Mouse (Mus musculus): ENCODE data around the gene Ccl27a. TPM values are rescaled to one million over a fixed set of nuclear protein-coding genes. Genes with fewer than 3 reads are reported as not detected.
"Not testable (repeated sequence)": the region's sequence is repeated elsewhere in the genome, so short reads cannot be mapped to it uniquely, and the experiment has no call there.

Gene Ccl27a
- 10 to 100 TPM; 36.2 to 40.5 TPM for total RNA-seq (2021)
- long read RNA-seq, experiment 1, transcript Ccl27a-202 (4 exons, 350 nt): major isoform, 7 of 33 reads
- long read RNA-seq, experiment 1, transcript Ccl27a-211 (4 exons, 556 nt): minor isoform, 5 of 33 reads
- long read RNA-seq, experiment 1, partial matches to known transcripts: 5 of 33 reads
- long read RNA-seq, experiment 1, other reads (novel, unspliced or antisense): 6 of 33 reads
- long read RNA-seq, experiment 2, transcript Ccl27a-206 (6 exons, 590 nt): major isoform, 5 of 28 reads
- long read RNA-seq, experiment 2, partial matches to known transcripts: 5 of 28 reads
- long read RNA-seq, experiment 2, other reads (novel, unspliced or antisense): 4 of 28 reads

- DNase-seq (ENCODE audit: low spot score in 2 of 2): peak in 1 of 2 experiments; percentile 66
Measured at GRCm38 (mm10) chr4:41774002-41774401, at the start of gene Ccl27a. Ccl27a (minus strand) TSS chr4:41774247.

GRCm38 (mm10) chr4:41783197-41783596, 9.2 kb upstream of the Ccl27a start:
- DNase-seq (ENCODE audit: low spot score in 2 of 2): not testable (repeated sequence)

DNA sequence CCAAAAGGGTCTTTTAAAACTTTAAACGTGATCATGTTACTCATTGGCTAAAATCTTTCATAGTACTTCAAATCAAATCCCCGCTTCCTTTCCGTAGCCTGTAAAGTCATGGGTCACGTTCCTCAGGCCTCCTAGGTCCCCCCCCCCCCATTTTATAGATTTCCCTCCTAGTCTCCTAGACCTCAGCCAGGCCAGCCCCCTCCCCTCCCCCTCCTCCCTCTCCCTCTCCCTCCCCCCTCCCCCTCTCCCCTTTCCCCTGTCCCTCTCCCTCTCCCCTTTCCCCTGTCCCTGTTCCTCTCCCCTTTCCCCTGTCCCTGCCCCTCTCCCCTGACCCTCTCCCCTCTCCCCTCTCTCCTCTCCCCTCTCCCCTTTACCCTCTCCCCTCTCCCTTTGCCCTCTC, 8.7 kb upstream of the Ccl27a start:
- not testable (repeated sequence) for DNase-seq (ENCODE audit: low spot score in 2 of 2)

DNA sequence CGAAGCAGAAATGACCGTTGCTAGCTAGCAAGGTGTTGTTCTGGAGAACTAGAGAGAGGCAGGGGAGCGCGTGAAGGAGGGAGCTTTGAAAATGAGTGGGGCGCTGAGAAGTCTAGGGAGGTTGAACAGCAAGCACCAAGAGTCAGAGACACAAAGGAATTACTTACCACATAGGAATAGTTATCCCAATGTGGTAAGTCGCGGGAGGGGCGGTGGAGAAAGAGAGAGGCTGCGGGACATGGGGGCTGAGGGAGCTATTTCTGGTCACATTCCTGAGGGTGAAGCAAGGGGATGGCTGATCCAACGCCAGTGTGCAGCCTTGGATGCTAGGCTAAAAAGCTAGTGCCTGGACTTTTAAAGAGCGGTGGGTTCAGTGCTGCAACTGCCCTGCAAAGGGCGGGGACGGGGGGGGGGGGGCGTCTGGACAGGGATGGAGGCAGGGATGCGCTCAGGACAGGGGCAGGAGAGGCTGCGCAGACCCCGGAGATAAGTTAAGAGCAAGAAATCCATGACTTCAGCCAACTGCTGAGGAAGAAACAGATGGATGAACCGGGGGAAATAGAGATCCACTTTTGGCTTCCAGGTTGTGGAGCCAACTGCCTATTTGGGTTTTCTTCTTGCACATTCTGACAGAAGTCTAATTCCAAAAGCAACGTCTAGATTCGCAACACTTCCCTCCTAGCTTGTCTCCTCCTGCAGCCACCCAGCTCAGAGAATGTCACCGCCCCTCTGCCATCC, 7.9 kb upstream of the Ccl27a start:
- DNase-seq (ENCODE audit: low spot score in 2 of 2): not testable (repeated sequence)

- DNase-seq (ENCODE audit: low spot score in 2 of 2): not testable (repeated sequence)
Measured at GRCm38 (mm10) chr4:41781271-41781670, 7.2 kb upstream of the Ccl27a start.

DNA sequence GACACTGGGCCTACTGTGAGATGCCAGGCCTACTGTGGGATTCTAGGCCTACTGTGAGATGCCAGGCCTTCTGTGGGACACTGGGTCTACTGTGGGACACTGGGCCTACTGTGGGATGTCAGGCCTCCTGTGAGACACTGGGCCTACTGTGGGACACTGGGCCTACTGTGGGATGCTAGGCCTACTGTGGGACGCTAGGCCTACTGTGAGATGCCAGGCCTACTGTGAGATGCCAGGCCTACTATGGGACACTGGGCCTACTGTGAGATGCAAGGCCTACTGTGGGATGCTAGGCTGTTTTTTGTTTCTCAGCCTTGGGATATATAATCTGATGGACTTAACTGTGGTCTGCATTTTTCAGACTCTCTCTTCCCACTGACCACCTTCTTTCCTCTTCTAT, 1.8 kb upstream of the Ccl27a start:
- DNase-seq (ENCODE audit: low spot score in 2 of 2): not testable (repeated sequence)

GRCm38 (mm10) chr4:41774506-41774905, 459 bp upstream of the Ccl27a start:
- not testable (repeated sequence) for DNase-seq (ENCODE audit: low spot score in 2 of 2)

DNA sequence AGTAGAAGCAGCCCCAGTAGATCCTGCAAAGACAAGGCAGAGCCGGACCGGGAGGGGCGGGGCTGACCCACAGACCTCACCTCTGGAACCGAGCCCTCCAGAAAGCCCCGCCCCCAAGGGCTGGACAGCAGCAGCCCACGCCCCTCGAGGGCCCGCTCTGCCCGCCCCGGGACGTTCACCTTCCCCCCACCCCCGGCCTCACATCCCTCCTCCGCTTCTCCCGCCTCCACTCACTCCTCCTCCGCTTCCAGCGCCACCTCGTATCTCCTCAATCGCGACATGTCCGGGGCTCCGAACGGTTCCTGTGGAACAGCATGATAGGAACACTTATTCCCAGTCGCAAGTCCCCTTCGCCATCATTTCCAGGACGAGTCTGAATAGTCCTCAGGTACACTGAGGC, 545 bp downstream of the Ccl27a start:
- peak; percentile 46 to 70 for DNase-seq (ENCODE audit: low spot score in 2 of 2)

- not testable (repeated sequence) for DNase-seq (ENCODE audit: low spot score in 2 of 2)
Measured at GRCm38 (mm10) chr4:41772946-41773345, 1.1 kb downstream of the Ccl27a start.

DNA sequence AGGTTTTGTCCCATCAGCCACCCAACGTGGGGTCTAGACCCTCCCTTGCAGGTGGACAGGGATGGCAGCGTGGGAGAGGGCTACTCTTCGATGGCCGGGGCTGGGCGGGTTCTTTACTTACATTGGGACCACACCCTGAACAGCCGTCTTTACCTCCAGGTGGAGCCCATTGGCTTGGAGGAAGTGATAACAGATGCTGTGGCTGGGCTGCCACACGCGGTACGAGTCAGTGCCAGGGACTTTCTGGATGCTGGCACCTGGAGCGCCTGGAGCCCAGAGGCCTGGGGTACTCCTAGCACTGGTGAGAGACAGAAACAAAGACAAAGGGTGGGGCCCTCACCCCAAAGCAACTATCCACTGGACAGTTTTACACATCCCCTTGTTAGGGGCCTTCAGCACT, 6.7 kb downstream of the Ccl27a start:
- DNase-seq (ENCODE audit: low spot score in 2 of 2): not testable (repeated sequence)

- DNase-seq (ENCODE audit: low spot score in 2 of 2): not testable (repeated sequence)
Measured at GRCm38 (mm10) chr4:41763176-41763575, 10.9 kb downstream of the Ccl27a start.

DNA sequence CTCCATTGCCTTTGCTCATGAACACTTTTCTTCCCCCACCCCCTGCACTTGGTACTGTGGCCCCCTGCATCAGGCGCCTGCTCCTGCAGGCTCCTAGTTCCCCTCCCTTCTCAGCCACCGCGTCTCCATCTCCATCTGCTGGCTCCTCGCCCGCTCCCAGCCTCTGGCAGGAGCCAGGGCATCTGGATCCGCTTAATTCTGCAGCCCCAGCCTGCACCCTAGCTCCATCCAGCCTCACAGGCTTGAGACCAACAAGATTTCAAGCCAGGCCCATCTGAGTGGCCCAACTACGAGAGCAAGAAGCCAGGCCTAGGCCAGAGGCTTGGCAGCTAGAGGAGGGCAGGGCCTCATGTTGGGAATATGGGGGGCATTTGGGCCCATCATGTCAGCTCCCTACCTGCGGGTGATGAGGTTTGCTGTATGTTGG, 11.3 kb downstream of the Ccl27a start:
- DNase-seq (ENCODE audit: low spot score in 2 of 2): not testable (repeated sequence)

GRCm38 (mm10) chr4:41762099-41762687, 11.9 kb downstream of the Ccl27a start:
- DNase-seq (ENCODE audit: low spot score in 2 of 2): no peak

GRCm38 (mm10) chr4:41761680-41762079, 12.4 kb downstream of the Ccl27a start:
- no peak for DNase-seq (ENCODE audit: low spot score in 2 of 2)

DNA sequence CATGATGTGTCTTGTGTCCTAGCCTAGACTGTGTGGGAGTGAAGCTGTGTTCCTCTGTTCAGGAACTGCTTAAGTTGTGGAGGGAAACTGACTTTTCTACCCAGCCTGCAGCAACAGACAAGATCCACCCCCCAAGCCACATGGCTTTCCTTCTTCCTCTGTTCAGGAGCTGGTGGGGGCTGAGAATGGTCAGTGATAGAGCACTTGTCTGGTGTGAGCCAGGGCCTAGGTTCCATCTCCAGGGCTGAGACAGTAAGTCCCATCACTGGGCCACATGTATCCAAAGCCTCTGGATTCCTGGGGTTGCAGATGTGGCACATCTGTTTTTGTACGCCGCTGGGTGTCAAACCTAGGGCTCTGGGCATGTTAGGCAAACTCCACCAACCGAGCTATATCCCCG, 13.1 kb downstream of the Ccl27a start:
- DNase-seq (ENCODE audit: low spot score in 2 of 2): no peak

- peak; percentile 73 to 79 for DNase-seq (ENCODE audit: low spot score in 2 of 2)
Measured at GRCm38 (mm10) chr4:41760288-41760721, 13.7 kb downstream of the Ccl27a start.

DNA sequence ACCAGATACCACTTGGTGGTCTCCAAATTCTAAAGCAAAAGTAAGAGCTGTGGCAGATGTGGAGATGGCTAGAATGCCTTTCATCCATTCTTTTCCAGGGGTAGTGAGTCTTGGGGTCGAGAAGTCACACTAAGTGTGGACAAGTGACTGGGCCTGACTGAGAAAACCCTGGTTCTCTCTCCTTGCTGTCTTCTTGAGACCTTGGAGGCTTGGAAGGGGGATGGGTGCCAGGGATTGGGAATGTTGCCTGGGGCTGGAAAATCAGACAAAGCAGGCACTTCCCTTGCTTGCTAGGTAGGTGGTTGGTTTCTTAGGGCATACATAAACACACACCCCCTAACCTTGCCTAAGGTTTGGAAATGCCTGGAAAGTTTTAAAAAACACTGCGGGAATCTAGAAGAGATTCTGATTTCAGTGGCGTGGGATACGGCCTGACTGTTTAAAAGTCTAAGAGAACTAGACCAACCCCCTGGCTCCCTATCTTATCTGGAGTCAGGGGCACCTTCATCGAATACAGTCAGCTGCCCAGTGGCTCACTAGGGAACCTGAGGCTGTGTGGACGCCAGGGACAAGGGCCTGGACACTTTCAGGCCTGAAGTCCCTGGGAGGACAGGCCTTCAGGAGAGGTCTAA, 14.3 kb downstream of the Ccl27a start:
- DNase-seq (ENCODE audit: low spot score in 2 of 2): no peak

DNA sequence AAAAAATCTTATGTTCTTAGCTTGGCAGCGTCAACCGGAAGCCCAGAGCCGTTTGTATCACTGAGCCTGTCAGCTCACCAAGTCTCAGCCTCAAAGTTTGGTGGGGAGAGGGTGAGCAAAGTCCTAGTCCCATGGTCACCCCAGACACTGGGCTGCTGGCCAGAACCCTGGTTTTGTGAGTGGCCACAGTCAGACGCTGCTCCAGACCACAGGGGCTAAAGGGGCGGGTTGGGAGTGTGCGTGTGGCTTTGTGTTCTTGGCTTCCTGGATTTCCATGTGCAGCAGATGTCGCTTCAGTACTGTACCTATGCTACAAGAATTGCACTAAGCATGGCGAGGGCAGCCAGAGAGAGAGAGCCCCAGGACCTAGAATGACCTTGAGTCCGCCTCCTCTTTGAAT, 14.8 kb downstream of the Ccl27a start:
- no peak for DNase-seq (ENCODE audit: low spot score in 2 of 2)

DNA sequence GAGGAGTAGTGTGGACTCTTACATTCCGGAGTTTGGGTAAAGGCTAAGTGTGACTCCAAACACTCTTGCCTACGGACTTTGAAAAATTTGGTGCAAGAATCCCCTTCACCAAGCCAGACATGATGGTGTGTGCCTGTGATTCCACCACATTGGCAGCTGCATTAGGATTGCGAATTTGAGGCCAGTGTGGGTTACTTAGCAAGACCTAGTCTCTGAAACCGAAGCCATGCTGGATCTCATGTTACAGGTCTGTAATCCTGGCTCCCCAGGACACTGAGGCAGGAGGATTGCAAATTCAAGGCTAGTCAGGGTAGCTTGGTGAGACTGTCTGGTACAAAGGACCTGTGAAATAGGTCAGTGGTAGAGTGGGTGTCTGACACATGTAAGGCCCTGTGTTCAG, 15.3 kb downstream of the Ccl27a start:
- no peak for DNase-seq (ENCODE audit: low spot score in 2 of 2)

DNA sequence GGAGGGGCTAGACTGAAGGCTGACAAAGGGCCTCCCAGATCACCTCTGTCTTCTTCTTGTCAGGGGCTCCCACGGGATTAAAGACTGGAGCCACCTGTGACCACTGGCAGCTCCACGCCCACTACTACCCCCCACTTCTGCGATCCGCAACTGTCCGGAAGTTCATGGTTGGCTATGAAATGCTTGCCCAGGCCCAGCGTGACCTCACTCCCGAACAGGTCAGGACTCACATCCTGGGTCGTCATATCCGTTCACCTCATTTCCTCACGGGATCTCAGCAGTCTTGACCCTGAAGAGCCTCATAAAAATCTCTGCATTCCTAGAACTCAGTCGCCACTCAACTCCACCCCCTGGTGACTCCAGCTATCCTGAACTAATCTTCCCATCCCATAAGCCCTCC, 16.0 kb downstream of the Ccl27a start:
- no peak for DNase-seq (ENCODE audit: low spot score in 2 of 2)

- DNase-seq (ENCODE audit: low spot score in 2 of 2): no peak
Measured at GRCm38 (mm10) chr4:41757321-41757720, 16.7 kb downstream of the Ccl27a start.

All from adrenal gland, postnatal 4 days (tissue).